Mouse (Mus musculus): Measurements from ENCODE around the gene Gm36028. TPM values are rescaled to one million over a fixed set of nuclear protein-coding genes. Genes with fewer than 3 reads are reported as not detected.

The Gm36028 gene
- 0.16 TPM in 1 of 2 replicates, not detected in the other for polyA plus RNA-seq (2015; fragmentation: Nextera tagmentation; extraction: Ambion mirVana)

GRCm38 (mm10) chr16:37861029-37861428, at the start of gene Gm36028:
TSS of gene Gm36028 (minus strand) at chr16:37861146.
- no peaks in the 10 kb centered on the region for H3K36me3 ChIP-seq (ENCODE audit: poor library complexity, severe bottlenecking)
- no peaks in the 10 kb centered on the region for H3K9me3 ChIP-seq (replicated peaks)
- no peaks in the 10 kb centered on the region for H3K4me1 ChIP-seq
- no peak for ATAC-seq
- no peaks in the 10 kb centered on the region for H3K27me3 ChIP-seq
- no peak within 1 kb of the TSS for H3K27ac ChIP-seq
- H3K4me3 ChIP-seq: no peak within 1 kb of the TSS
- no peak within 1 kb of the TSS for H3K4me2 ChIP-seq
- 87% methylated on average over 7 of the region's 7 CpGs for WGBS
- H3K9ac ChIP-seq: no peak within 1 kb of the TSS

DNA sequence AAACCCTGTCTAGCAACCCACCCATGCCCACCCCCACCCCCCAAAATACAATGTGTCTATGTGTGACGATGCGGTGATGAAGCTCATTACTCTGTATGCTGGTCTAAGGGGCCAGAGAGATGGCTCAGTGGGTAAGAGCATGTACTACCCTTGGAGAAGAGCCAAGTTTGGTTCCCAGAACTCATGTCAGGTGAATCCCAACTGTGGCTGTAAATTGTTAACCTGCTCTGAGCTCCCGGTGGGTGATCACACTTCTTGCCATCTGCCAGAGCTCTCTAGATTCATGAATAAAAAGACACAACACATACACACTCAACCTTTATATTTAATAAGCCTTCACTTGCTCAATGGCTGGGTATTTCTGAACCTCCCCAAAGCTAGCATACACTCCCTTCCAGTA, 45.5 kb upstream of the Gm36028 start:
- H3K27ac ChIP-seq: no peak overlapping the region
- no peaks in the 10 kb centered on the region for H3K9me3 ChIP-seq (replicated peaks)
- WGBS: 82% methylated on average over 3 of the region's 3 CpGs
- no peaks in the 10 kb centered on the region for H3K27me3 ChIP-seq
- H3K4me2 ChIP-seq: no peak overlapping the region
- H3K36me3 ChIP-seq (ENCODE audit: poor library complexity, severe bottlenecking): no peaks in the 10 kb centered on the region
- no peak overlapping the region for H3K4me3 ChIP-seq
- no peak overlapping the region for H3K9ac ChIP-seq
- ATAC-seq: no peak
- no peaks in the 10 kb centered on the region for H3K4me1 ChIP-seq

GRCm38 (mm10) chr16:37901318-37901717, 40.4 kb upstream of the Gm36028 start:
- no peak overlapping the region for H3K4me3 ChIP-seq
- no peaks in the 10 kb centered on the region for H3K27me3 ChIP-seq
- no peak for ATAC-seq
- no peak overlapping the region for H3K4me2 ChIP-seq
- H3K27ac ChIP-seq: no peak overlapping the region
- no peaks in the 10 kb centered on the region for H3K9me3 ChIP-seq (replicated peaks)
- H3K36me3 ChIP-seq (ENCODE audit: poor library complexity, severe bottlenecking): no peaks in the 10 kb centered on the region
- no peaks in the 10 kb centered on the region for H3K4me1 ChIP-seq
- WGBS: 44% methylated on average over 11 of the region's 11 CpGs
- no peak overlapping the region for H3K9ac ChIP-seq

DNA sequence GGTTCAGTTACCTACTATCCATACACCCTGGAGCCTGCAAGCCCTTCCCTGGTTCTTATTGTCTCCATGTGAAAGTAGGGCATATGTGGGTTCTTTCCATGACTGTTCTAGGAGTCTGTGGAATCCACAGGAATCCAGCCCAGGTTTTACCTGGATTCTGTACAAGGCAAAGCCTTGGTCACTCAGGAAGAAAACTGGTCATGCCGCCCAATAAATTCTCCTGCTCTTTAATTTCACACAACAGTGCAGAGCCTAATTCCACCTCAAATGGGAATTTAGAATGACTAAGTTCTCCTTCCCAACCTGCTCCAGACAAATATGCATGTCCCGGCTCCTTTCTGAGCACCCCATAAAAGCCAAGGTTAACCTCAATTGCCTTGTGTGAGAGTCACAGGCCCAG, 38.4 kb upstream of the Gm36028 start:
- H3K9me3 ChIP-seq (replicated peaks): no peaks in the 10 kb centered on the region
- H3K4me1 ChIP-seq: peaks cover 4% of the 10 kb centered on the region; the same call in 1 of the 2 replicates
- H3K9ac ChIP-seq: no peak overlapping the region
- H3K4me2 ChIP-seq: no peak overlapping the region
- WGBS: 37% methylated on average over 2 of the region's 2 CpGs
- no peaks in the 10 kb centered on the region for H3K27me3 ChIP-seq
- no peak overlapping the region for H3K4me3 ChIP-seq
- H3K36me3 ChIP-seq (ENCODE audit: poor library complexity, severe bottlenecking): no peaks in the 10 kb centered on the region
- no peak overlapping the region for H3K27ac ChIP-seq
- ATAC-seq: no peak

- no peak for ATAC-seq
- Histone ChIP-seq H3K36me3 (ENCODE audit: poor library complexity, severe bottlenecking) (no peaks in the 10 kb centered on the region), H3K9ac (no peak overlapping the region), H3K4me2 (no peak overlapping the region), H3K9me3 (replicated peaks) (no peaks in the 10 kb centered on the region), H3K27me3 (no peaks in the 10 kb centered on the region), H3K27ac (no peak overlapping the region), H3K4me1 (peaks cover 8% of the 10 kb centered on the region), H3K4me3 (no peak overlapping the region)
- WGBS: 88% methylated on average over 5 of the region's 5 CpGs
These were observed 37.8 kb upstream of the Gm36028 start for GRCm38 (mm10) chr16:37898790-37899189.

GRCm38 (mm10) chr16:37893942-37894341, 33.0 kb upstream of the Gm36028 start:
- ATAC-seq: no peak
- 83% methylated on average over 2 of the region's 2 CpGs for WGBS
- Histone ChIP-seq H3K4me3 (no peak overlapping the region), H3K4me1 (peaks cover 27% of the 10 kb centered on the region), H3K4me2 (no peak overlapping the region), H3K36me3 (ENCODE audit: poor library complexity, severe bottlenecking) (peaks cover 3% of the 10 kb centered on the region), H3K9me3 (replicated peaks) (no peaks in the 10 kb centered on the region), H3K27ac (no peak overlapping the region), H3K27me3 (no peaks in the 10 kb centered on the region), H3K9ac (no peak overlapping the region)

DNA sequence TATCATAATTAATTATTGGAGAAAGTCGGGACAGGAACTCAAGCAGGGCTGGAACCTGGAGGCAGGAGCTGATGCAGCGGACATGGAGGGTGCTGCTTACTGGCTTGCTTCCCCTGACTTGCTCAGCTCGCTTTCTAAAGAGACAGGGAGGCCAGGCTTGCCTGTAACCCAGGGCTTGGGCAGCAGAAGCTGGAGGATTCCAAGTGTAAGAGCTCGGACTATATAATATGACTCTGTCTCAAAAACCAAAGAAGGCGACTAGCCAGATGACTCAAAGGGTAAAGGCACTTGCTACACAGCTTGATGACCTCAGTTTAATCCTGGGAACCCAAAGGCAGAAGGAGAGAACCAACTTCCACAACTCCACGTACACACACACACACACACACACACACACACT, 32.4 kb upstream of the Gm36028 start:
- no peaks in the 10 kb centered on the region for H3K27me3 ChIP-seq
- no peaks in the 10 kb centered on the region for H3K9me3 ChIP-seq (replicated peaks)
- H3K27ac ChIP-seq: peak overlapping the region; percentile 75
- peaks cover 27% of the 10 kb centered on the region for H3K4me1 ChIP-seq
- WGBS: 63% methylated on average over 6 of the region's 6 CpGs
- no peak overlapping the region for H3K9ac ChIP-seq
- H3K4me3 ChIP-seq: no peak overlapping the region
- peaks cover 5% of the 10 kb centered on the region for H3K36me3 ChIP-seq (ENCODE audit: poor library complexity, severe bottlenecking)
- no peak overlapping the region for H3K4me2 ChIP-seq
- peak; percentile 50; the same call in 1 of the 2 replicates for ATAC-seq

DNA sequence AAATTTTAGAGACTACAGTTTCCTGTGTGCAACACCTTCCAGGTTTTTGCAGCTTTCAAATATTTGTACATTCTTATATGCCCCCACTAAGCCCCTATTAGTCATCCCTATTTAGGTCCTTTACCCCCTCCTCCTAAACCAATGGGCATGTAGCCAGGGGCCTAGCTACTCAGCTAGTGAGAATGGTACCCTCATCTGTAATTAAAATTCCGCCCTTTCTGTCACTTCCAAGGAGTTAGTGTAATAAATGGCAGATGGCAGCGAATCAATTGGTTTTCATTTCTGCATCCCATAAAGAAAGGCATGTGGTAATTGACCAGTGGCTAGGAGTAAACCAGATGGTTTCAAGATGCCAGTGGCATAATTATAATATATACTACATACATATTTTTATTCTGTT, 31.7 kb upstream of the Gm36028 start:
- H3K4me3 ChIP-seq: no peak overlapping the region
- peak; percentile 83 for ATAC-seq
- no peak overlapping the region for H3K9ac ChIP-seq
- H3K36me3 ChIP-seq (ENCODE audit: poor library complexity, severe bottlenecking): peaks cover 5% of the 10 kb centered on the region
- H3K27ac ChIP-seq: peak overlapping the region; percentile 75
- H3K9me3 ChIP-seq (replicated peaks): no peaks in the 10 kb centered on the region
- H3K27me3 ChIP-seq: no peaks in the 10 kb centered on the region
- 14% methylated on average over 2 of the region's 2 CpGs for WGBS
- peaks cover 27% of the 10 kb centered on the region for H3K4me1 ChIP-seq
- H3K4me2 ChIP-seq: no peak overlapping the region

DNA sequence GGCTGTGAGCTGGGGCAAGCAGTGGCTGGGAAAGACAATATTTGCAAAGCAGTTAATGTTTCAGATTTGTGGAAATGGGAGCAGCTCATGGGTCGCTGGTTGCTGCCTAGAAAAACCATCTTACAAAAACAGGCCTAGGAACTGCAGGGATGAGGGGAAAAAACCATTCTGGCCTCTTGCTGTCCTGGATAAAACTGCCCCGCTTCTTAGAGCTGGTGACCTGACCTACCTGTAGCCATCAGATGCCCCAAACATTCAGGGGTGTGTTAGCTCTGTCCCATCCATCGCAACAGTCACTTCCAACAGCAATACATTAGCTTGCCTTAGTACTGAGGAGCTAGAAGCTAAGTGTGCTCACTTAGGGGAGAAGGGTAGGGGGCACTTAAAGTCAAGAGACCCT, 28.0 kb upstream of the Gm36028 start:
- no peak overlapping the region for H3K27ac ChIP-seq
- H3K4me1 ChIP-seq: peaks cover 21% of the 10 kb centered on the region
- H3K36me3 ChIP-seq (ENCODE audit: poor library complexity, severe bottlenecking): peaks cover 9% of the 10 kb centered on the region
- no peaks in the 10 kb centered on the region for H3K27me3 ChIP-seq
- WGBS: 95% methylated on average over 3 of the region's 3 CpGs
- H3K9me3 ChIP-seq (replicated peaks): no peaks in the 10 kb centered on the region
- no peak for ATAC-seq
- no peak overlapping the region for H3K4me2 ChIP-seq
- H3K4me3 ChIP-seq: no peak overlapping the region
- H3K9ac ChIP-seq: no peak overlapping the region

GRCm38 (mm10) chr16:37881168-37881567, 20.2 kb upstream of the Gm36028 start:
- Histone ChIP-seq H3K27ac (no peak overlapping the region), H3K4me1 (no peaks in the 10 kb centered on the region), H3K4me3 (no peak overlapping the region), H3K4me2 (no peak overlapping the region), H3K27me3 (no peaks in the 10 kb centered on the region), H3K36me3 (ENCODE audit: poor library complexity, severe bottlenecking) (peaks cover 67% of the 10 kb centered on the region), H3K9me3 (replicated peaks) (no peaks in the 10 kb centered on the region), H3K9ac (no peak overlapping the region)
- ATAC-seq: no peak
- WGBS: 90% methylated on average over 2 of the region's 2 CpGs

DNA sequence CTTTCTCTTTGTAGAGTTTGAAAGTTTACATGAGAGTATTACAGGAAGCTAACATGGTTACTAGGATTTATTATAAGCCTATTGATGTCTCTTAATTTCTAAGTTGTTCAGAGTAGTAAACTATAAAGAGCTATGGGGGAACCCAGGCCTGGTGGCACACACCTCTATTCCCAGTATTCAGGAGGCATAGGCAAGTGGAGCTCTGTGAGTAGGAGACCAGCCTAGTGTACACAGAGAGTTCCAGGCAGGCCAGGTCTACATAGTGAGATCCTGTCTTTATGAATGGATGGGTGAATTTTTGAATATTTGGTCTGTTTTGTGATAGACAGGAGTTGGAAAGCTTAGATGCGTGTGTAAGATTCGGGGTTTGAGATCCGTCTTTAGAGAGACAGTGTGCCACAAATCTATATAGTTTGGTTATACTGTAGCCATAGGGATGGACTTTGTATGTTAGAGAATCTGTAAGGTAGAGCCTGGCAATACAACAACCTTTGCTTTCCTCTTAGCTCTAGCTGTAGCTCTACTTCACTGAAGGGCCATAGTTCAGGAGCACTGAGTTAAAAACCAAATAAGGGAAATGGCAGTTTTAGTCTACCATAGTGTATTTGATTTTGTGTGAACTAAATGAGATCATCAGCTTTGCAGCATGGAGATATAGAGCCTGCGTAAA, 18.9 kb upstream of the Gm36028 start:
- Histone ChIP-seq H3K9ac (no peak overlapping the region), H3K27ac (no peak overlapping the region), H3K36me3 (ENCODE audit: poor library complexity, severe bottlenecking) (peaks cover 67% of the 10 kb centered on the region), H3K4me3 (no peak overlapping the region), H3K4me1 (peaks cover 1% of the 10 kb centered on the region; the same call in 1 of the 2 replicates), H3K4me2 (no peak overlapping the region), H3K9me3 (replicated peaks) (no peaks in the 10 kb centered on the region), H3K27me3 (no peaks in the 10 kb centered on the region)
- WGBS: 93% methylated on average over 4 of the region's 4 CpGs
- ATAC-seq: no peak

DNA sequence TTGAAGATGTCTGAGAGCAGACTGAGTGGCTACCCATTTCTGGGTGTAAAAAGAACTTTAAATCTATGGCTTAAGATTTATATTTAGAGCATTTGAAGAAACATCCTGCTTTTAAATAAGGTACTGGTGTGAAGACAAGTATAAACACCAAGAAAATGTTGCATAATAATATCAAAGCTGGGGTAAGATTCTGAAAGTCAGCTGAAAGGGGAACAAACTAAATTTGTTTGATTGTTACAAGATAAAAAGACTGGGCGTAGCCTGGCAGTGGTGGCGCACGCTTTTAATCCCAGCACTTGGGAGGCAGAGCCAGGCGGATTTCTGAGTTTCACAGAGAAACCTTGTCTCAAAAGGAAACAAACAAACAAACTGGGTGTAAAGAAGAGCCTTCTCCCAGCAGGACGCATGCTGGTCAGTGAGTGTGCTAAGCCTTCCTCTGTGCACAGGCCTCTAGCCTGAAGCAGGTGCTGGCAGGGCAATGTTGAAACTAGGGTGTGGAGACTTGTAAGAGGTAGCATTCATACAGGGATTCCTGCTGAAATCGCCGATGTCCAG, 18.1 kb upstream of the Gm36028 start:
- no peak for ATAC-seq
- Histone ChIP-seq H3K36me3 (ENCODE audit: poor library complexity, severe bottlenecking) (peaks cover 63% of the 10 kb centered on the region), H3K4me3 (no peak overlapping the region), H3K4me2 (no peak overlapping the region), H3K9me3 (replicated peaks) (no peaks in the 10 kb centered on the region), H3K4me1 (peaks cover 5% of the 10 kb centered on the region; the same call in 1 of the 2 replicates), H3K27ac (no peak overlapping the region), H3K9ac (no peak overlapping the region), H3K27me3 (no peaks in the 10 kb centered on the region)
- WGBS: 83% methylated on average over 7 of the region's 7 CpGs

DNA sequence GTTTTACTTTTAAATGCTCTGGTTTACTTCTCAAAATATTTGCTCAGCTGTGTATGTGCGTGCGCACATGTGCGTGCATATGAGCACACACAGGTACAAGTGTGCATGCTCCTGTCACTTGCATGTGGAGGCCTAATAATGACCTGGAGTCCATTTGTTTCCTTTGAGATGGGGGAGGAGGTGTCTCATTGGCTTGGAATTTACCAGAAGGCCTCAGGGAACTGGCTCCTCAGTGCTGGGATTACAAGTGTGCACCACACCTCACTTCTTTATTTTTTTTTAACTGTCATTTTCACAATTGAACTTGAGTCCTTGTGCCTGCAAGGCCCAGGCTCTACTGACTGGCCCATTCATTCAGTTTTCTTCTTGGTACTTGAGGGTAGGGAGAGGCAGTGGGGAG, 16.5 kb upstream of the Gm36028 start:
- ATAC-seq: no peak
- Histone ChIP-seq H3K4me2 (no peak overlapping the region), H3K27ac (no peak overlapping the region), H3K9me3 (replicated peaks) (no peaks in the 10 kb centered on the region), H3K4me1 (peaks cover 11% of the 10 kb centered on the region; the same call in 1 of the 2 replicates), H3K9ac (no peak overlapping the region), H3K36me3 (ENCODE audit: poor library complexity, severe bottlenecking) (peaks cover 51% of the 10 kb centered on the region), H3K4me3 (no peak overlapping the region), H3K27me3 (no peaks in the 10 kb centered on the region)
- WGBS: 97% methylated on average over 3 of the region's 3 CpGs

Data from forebrain, embryonic 13.5 days (tissue).